Mouse (Mus musculus): ENCODE measurements at regions not wholly inside any gene's neighbourhood (a gene's known extent, or its start where the extent isn't known, plus 50 kb on each side); places are given as distances from the start of the nearest gene placed in this dataset.

DNA sequence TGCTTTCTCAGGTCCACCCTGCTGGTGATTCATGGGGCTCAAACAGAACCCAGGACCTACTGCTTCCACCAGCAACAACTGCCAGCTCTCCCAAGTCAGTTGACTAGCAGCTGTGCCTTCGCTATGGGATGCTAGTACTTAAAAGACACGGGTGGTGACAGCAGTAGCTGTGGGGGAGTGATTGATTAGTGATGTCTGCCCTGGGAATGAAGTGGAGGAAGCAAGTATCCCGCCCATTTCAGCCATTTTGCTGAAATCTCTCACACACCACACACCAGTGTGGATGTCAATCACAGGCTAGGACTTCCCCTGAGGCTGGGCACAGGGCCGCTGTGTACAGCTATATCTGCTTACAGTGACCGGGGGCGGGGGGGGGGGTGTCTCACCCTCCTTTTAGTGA is 153.2 kb downstream of the Matn1 start:
- DNase-seq (ENCODE audit: low spot score) = no peak

DNA sequence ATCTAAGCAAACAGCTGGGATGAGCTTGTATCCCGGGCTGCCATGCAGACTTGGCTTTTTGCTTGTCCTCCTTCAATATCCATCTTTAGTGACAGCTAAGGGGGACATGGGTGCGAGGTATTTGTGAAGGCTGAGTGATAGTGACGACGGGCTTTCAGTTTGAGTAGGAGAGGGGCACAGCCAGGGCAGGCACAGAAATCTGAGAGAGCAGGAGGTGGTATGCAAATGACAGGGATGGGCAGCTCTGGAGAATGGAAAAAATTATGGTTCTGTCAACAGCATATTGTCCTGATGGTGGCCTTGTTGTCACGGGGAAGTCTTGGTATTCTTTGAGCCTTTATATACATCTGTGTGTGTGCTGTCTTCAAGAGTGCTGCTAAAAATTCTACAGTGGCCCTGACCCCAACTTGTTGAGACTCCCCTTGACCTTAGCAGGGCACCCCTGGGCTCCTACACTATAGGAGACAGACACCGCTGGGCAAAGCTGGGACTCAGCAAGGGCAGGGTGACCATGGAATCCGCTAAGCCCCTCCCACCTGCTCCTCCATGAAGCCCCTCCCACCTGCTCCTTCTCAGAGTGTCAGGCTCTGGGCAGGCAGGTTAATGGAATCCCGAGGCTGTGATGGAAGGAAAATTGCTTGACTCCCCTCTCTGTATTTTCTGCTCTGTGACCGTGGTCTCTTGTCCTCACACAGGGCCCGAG is 156.1 kb downstream of the Matn1 start:
- no peak for DNase-seq (ENCODE audit: low spot score)

DNA sequence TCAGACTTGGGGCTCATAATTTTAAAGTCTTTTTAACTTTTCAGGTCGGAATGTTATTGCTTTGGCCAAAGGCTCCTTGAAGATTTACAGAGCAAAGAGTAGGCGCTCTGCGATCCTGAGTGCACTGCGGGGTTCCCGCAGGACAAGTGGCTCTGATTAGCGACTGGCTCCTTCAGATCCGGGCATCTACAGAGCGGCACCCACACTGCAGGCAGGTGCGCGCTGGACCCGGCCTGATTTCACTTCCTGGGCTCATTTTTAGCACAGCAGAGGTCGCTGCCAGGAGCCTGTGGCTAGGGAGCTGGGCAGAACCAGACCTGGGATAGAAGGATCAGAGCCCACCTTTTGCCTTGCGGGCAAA is 156.6 kb downstream of the Matn1 start:
- no peak for DNase-seq (ENCODE audit: low spot score)

DNA sequence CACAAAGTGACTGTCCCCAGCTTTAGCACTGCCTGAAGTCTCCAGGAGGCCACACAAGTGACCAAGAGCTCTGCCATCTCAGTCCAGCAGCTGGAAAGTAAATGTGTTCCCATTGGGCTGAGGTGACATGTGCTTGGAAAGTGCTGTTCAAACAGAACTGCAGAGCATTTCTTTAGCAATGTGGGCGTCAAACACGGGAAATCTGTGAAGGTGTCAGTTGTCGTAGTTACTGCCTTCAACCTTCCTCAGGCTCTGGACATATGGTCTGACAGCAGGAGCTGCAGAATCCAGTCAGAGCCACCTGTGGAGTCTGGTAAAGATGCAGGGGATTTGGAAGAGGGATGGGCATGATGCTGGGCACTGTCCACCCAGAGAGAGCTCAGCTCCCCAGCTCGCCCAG is 158.0 kb downstream of the Matn1 start:
- DNase-seq (ENCODE audit: low spot score) = no peak

DNA sequence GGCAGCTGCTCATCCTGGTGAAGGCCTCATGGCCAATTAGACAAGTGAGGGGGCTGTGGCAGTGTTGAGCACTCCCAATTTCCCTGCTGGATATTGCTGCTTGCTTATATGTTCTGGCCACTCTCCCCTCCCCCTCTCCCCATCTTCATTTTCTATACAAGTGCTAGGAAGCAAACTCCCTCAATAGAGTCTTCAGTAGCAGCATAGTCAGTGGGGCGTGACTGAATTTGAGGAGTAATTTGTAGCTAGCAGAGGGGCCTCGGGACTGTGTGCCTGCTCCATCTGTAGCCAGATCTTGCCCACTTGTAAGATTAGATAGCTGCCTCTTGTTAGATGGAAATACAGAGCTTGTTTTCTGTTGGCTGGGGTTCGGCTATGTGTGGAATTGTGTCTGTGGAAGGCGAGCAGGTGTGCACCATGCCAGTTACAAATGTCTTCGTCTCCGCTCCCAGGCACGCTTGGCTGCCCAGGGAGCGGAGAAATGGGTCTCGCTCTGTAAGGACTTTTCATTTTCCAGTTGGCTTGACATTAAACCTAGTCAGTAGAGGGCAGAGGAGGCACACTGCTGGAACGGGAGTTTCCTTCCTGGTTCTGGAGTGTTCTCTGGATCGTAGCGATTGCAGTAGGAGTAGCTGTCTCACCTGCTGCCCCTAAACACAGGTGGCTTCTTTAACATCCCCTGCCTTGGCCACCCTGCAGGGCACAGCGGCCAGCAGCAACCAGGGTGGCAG is 163.1 kb downstream of the Matn1 start:
- DNase-seq (ENCODE audit: low spot score) = no peak

DNA sequence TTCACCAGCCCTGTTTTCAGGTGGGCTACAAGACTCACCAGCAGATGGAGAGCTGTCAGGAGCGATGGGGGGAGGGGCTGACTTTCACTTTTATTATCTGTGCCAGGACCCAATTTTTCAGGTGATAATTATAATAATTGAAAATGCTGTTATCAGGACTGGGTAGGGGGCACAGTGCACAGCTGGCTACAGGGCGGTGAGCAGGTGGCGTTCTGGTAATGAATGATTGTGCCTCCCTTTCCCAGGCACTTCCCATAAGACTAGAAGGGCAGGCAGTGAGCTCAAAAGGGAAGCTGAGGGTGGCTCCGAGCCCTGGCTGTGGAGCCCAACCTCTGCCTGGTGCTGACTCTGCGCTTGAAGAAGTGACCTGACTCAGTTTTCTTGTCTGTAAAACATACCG is 168.4 kb downstream of the Matn1 start:
- DNase-seq (ENCODE audit: low spot score) = no peak

DNA sequence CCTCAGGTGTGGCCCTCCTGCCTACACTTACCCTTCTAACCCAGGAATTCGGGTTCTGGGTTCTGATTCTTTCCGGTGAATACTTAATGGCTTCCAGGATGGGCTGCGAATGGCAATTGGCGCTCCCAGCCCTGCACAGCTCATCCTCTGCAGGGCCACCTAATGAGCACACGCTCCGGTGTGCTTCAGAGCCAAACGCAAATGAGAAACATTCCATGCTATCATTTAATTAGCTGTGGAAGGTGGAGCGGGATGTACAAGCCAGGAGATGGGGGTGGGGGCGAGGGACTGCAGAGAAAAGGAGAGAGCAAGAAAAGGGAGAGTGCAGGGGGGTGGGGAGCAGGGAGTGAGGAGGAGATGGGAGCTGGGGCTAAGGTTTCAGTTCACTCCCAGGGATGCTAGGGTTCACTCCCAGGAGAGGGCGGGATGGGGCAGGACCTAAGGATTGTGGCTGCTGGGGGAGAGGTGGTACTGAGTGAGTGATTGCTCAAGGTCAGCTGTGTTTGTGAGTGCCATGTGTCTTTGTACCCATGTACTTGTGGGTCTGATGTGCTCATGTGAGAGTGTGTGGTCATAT is 169.6 kb downstream of the Matn1 start:
- DNase-seq (ENCODE audit: low spot score) = no peak

DNA sequence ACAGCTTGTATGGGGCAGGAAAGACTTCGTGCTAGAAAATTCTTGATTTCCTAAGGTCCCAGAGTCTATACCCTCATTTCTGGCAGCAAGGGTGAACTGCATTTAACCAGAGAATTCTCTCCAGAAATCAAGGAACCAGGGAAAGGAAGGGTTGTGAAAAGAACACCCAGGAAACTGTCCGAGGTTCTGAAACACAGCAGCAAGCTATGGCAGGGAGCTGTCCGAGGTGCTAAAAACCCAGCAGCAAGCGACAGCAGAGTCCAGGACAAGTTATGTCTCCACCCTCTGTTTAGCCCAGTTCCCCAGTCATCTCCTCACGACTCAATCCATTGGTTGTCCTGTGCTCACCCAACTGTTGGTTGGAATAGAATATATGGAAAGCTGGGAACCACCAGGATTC is 171.1 kb downstream of the Matn1 start:
- peak; percentile 47 for DNase-seq (ENCODE audit: low spot score)

DNA sequence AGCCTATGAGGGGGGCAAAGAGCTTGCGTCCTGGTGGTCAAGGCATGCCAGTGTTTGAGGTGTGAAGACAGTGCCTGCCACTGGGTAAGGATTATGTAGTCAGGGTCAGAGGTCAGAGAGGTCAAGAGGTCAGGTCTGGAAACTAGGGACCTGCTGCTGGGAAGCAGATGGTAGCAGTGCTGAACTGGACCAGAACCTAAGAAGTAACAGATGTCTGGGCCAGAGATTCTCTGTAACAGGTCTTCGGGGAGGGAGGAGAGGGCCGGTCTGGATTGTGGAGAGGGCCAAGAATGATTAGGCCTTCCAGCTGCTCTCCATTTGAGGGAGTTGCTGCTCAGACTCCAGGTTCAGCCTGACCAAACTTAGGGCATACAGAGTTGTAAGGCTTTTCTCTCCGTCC is 174.4 kb downstream of the Matn1 start:
- DNase-seq (ENCODE audit: low spot score) = no peak

DNA sequence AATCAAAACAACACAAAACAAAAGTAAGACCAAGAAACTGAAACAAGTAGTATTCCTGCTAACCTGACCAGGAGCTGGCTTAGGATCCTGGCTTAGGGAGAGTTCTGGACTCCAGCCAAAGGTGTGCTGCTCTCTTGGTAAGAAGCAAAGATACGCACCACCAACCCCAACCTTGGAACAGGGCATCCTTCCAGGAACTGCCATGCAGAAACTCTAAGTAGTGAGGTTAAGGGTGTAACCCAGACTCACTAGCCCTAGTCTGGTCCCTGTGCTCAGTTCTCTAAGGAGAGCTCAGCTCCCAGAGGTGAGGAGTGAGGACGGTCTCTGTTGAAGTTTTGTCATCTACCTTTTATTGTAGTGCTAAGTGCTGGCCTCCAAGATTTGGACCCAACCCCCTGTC is 175.4 kb downstream of the Matn1 start:
- DNase-seq (ENCODE audit: low spot score) = no peak

DNA sequence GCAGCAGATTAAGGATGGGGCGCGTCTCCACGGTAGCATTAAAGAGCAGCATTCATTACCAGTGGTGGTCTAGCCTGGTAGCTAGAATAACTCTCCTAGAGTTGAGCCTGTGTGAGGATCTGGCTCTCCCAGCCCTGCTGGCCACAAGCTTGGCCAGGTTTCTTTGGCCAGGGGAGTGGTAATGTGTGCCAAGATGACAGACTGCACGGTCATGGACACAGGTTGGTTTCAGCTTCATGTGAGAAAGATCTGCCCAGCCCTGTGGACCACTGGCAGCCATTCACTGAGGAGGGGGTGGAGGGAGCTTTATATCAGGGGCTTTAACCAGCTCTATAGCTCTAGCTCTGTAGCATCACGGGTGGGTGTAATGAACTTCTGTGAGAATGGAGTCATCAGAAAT is 176.5 kb downstream of the Matn1 start:
- no peak for DNase-seq (ENCODE audit: low spot score)

DNA sequence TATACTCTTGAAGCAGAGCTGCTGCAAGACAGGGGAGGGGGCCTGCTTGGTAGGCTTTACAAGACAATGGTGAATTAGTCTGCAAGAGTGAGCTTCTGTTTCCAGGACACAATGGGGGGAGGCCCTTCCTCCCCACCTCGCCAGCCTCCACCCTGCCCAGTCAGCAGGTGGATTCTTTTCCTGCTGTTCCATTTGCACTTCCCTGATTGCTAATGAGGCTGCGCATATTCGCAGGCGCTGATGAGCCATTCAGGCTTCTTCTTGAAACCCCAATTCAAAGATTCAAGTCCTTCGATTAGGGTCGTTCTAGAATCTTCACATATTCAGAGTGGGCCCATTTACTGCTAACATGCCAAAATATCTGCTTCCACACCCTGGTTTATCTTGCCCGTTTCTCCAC is 181.8 kb downstream of the Matn1 start:
- no peak for DNase-seq (ENCODE audit: low spot score)

DNA sequence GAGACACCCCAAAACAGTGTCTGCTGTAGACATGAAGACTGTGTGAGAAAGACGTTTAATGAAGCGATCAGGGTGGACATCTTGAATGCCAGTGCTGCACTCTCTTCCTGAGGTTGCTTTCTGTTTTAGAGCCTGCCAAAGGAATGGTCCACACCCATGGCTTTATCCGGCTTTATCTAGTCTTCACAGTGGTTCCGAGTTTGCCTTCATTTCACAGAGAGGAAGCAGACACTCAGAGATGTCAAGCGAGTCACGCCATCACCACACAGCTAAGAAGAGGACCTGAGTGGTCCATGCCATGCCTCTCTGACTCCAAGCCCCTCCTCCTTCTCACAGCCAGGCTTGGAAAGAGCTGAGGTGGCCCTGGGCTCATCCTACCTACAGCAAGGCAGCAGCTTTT is 182.7 kb downstream of the Matn1 start:
- DNase-seq (ENCODE audit: low spot score) = no peak

DNA sequence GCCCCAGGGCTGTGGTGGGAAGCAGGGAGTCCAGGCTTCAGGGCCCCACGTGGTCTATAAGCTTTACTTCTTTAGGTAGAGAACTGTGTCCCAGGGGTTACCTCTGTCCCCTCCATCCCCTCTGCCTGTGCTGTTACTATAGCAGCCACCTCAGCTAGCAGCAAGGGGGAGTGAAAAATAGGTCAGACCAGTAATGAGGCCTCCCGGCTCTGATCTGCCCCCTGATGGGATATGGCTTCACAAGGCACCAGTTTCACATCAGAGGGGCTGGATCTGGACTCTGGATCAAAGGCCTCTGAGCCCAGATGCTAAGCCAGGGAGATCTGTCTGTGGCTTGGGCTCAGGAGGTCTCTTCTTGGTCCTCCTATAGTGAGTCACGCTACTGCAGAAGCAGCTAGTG is 184.5 kb downstream of the Matn1 start:
- no peak for DNase-seq (ENCODE audit: low spot score)

DNA sequence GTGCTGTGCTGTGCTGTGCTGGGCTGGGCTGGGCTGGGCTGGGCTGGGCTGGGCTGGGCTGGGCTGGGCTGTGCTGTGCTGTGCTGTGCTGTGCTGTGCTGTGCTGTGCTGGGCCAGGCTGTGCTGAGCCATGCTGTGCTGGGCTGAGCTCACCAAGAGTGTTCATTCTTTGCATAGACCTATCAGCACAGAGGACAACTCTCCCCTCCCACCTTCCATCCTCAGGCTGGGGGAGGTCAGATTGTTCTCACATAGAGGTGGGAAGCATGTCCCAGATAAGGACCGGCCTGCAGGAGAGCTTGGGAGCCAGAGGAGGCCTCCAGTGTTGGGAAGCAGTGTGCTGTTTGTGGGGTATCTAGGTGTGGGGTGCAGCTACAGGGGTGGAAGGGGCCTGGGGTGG is 188.0 kb downstream of the Matn1 start:
- no peak for DNase-seq (ENCODE audit: low spot score)

DNA sequence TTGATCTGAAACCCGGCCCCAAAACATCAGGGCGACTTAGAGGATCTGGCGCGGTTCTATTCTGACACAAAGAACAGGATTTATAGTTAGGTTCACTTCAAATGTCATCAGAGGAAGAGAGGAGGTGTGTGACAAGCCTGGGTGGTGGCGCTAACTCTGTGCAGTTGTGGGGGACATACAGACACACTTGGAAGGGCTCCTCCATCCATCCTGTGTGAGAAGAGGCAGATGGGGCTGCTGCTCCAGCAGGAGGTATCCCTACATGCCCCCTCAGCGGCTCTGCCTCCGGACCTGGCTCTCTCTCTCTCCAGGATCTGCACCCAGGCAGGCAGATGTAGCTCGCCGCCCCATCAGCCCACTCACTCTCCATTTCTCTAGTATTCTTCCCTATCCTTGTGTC is 188.6 kb downstream of the Matn1 start:
- no peak for DNase-seq (ENCODE audit: low spot score)

DNA sequence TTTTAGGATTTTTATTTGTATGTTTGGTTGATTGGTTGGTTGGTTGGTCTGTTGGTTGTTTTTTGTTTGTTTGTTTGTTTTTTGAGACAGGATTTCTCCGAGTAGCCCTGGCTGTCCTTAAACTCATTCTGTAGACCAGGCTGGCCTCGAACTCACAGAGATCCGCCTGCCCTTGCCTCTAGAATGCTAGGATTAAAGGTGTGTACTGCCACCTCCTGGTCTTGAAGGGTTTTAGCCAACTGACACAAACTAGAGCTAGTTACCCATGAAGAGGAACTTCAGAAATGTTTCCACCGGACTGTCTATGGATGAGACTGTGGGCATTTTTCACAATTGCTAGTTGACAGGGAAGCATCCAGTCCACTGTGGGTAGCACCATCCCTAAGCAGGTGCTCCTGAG is 191.7 kb downstream of the Matn1 start:
- DNase-seq (ENCODE audit: low spot score) = no peak

DNA sequence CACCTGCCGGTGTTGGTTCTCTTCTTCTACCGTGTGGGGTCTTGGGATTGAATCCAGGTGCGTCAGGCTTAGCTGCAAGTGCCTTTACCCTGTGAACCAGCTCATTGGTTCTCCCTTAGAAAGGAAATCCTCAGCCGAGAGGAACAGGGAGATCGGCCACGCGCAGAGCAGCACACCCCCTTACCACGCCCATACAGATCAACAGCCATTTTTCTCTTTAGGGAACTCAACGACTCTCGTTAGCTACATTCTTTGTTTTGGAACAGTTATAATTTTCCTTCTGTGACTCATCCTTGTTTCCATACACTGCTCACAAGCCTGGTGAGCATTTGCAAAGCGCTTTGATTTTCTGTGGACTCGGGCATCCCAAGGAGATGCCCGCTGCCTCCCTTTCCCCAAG is 194.7 kb downstream of the Matn1 start:
- no peak for DNase-seq (ENCODE audit: low spot score)

DNA sequence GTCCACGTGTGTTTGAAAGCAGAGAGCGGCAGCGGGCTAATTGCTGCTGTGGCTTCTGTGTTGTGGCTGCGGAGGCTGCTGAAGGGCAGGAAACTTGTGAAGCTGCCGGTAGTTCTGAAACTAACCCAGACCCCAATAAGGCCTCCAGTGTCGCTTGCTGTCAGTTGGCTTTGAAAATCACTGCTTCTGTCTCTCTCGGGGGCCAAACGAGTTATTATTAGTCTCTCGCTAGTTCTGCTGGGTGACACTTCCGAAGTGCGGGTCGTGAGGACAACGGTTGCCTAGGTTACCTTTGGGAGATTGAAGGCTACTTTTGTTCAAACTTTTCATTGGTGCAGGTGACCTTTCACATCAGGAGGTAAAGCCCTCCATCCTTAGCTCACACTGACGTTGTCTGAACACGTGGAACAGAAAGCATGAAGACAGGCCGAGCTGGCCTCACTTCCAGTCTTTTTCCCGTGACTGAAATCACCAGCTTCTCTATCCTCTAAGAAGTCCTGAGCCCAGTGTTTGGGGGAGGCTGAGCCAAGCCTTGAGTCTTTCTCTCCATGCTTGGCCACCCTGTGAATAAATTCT is 197.8 kb downstream of the Matn1 start:
- no peak for DNase-seq (ENCODE audit: low spot score)

DNA sequence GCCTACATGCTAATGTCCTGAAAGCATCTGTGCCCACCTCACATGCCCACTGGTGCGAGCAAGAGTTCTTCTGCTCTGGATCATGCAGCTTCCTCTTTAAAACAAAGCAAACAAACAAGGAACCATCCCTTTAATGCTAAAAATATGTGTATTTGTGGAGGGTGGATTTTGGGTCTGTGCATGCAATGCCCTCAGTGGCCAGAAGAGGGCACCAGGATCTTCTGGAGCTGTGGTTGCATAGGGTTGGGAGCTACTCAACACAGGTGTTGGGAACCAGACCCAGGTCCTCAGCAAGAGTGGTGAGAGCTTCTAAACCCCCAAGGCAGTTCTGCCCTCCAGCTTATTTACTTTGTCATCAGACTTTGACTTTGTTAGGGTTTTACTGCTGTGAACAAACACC is 201.3 kb downstream of the Matn1 start:
- DNase-seq (ENCODE audit: low spot score) = no peak

DNA sequence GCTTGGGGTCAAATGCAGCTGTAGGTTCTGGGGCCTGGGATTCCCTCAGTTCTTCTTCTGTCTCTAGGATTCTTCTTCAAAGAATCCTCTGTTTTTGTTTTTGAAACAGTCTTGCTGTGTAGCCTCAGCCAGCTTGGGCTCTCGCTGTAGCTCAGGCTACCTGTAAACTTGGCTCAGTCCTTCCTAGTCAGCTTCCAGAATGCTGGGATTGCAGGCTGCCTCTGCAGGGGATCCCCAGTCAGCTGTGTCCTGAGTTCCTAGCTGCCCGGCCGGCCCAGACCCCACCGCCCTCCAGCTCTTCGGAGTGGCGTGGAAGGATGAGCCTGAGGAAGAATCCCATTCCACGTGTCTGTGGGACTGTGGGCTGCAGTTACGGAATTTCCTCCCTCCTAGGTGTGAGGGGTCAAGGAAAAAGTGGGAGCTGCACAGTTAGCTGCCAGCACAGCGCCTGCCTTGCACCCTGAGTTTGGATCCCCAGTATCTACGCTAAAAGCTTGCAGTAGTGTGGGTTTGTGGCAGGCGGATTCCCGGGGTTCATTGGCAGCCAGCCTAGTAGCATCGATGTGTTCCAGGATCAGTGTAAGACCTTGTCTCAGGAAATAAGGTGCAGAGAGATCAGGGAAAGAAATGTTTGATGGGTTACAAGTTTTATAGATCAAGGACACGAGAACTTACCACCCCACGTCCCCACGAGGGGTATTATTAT is 204.0 kb downstream of the Matn1 start:
- no peak for DNase-seq (ENCODE audit: low spot score)

DNA sequence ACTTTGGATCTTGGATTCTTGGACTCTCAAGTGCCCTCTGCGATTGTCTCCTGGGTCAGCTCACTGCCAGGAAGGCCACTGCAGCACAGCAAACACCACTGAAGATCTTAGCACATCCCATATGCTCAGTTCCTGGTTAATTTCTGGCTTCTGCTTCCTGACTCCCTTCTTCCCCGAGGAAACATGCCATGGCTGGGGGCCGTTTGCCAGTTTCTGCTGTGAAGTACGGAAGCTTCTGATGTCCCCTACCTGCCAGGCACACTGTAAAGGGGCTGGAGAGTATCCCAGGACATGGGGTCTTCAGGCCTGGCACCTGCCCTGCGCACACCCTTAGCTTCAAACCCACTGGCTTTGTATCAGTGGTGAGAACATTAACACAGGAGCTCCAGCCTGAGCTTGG is 205.3 kb downstream of the Matn1 start:
- DNase-seq (ENCODE audit: low spot score) = no peak
